Mouse (Mus musculus) kidney, adult 11 months (tissue): ENCODE data around the gene Erich6.

Experiments
- DNase-seq: peaks from one replicate; pipeline ENCODE4 v3.0.0; 2022

Erich6 gene

DNA sequence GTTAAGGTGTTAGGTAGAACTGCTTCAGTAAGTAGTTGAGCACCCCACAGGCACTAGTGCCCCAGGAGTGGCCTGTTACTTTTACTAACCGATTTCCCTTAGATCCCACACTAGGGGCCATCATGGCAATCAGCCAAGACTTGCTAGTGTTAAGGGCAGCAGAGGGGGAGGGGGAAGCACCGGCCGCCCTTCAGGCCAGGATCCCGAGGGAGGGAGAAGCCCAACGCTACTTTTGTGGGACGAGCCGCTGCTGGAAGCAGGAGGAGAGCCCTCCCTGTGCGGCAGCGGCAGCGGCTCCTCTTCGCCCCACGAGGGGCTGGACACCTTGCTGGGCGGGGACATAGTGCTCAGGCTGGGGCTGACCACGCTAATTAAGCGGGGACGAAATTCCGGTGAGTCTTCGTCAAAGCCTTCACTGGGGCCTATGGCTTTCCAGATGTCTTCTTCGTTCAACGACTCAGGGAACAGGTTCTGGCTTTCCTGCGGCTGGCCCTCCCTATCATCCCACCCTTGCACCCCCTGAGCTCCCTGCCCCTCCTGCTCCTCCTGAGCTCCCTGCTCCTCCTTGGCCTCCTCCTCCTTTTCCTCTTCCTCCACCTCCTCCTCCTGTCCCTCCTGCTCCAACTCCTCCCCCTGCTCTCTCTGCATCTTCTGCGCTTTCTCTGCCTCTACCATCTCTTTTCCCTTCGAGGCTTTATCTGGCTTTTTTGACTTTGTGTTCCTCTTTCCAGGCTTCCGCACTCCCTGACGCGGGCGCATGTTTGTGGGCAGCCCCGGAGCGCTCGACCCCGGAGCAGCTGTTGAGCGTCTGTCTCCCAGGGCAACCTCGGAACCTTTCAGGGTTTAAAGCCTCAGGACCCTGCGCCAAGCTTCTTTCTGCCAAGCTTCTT, at the start of gene Erich6:
Erich6 (minus strand) TSS at position 802 of the 890 bp plus-strand sequence.
- DNase-seq = peak; percentile 45

DNA sequence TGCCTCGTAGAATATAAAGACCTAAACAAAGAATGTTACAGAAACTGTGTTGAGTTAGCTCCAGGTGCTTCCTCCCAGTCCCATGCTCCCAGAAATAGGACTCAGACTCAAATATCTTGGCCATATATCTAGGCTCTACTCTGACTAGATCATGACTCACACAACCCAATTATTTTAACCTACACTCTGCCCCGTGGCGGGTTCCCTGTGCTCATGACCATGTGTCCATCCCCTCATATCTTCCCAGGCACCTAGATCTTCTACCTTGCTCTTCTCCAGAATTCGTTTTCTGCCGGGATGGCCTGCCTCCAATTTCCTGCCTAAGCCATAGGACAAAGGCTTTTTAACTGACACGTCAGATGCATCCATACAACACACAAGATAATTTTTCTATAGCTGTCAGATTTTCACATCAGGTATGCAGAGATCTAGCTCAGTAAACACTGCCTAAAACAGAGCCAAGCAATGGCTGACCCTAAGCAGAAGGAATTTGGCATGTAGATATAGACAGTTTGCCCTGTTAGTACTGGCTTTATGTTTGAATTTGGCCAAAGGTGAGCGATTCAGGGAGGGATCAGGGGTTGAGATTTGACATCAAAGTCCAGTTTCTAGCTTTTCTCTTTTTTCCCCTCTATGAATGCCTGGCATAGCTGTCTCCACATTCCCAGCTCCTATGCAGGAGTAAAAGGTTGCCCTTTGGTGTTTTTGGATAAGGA, 49.4 kb upstream of the Erich6 start:
- DNase-seq = no peak

DNA sequence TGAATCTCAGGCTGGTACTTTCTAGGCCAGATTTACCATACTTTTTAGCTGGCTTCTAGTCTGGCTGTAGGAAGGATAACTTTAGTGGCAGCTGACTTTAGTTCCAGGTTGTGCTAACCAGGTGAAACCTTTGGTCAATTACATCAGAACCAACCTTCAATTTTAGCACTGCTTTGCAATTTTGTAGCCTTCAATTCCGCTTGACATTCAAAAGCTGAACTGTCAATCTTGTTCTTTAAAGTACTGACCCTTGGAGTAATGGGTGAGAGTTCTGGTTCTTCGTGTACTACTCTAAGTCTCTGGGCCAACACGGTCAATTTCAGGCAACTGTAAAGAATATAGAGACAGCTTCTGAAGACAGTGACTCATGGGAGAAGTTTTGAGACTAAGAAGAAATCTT, 48.4 kb upstream of the Erich6 start:
- DNase-seq = no peak

DNA sequence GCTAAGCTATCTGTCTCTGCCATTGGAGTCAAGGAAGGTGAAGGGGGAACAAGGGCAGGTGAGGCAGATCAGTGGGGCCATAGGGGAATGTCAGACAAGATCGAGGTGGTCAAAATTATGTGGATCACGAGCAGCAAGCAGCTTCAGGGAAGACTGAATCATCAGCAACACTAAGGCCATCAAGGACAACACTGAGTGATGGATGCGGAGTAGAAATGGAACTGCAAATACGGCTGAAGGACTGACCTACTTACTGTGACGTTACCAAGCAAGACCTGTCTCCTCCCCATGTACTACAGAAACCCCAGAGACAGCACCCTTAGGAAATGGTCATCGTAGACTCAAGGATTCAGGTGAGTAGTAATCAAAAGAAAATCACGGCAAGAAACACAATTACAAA, 46.3 kb upstream of the Erich6 start:
- DNase-seq = no peak

DNA sequence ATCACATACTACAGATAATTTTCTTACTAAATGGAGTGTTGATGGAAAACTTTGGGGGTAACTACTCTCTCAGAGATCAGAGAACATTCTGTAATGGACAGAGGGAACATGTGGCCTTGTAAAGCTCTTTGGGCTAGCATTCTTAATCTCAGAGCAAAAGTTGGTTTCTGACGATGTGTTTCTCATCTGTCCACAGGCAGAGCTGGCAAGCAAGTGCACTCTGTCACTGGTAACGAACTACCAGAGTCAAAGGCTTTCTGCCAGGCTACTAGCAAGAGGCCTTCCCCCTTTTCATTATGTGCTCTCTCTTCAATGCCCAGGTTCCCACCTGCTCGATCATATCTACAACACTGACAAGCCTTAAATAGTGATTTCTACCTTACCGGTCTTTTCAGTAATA, 45.3 kb upstream of the Erich6 start:
- DNase-seq = no peak

DNA sequence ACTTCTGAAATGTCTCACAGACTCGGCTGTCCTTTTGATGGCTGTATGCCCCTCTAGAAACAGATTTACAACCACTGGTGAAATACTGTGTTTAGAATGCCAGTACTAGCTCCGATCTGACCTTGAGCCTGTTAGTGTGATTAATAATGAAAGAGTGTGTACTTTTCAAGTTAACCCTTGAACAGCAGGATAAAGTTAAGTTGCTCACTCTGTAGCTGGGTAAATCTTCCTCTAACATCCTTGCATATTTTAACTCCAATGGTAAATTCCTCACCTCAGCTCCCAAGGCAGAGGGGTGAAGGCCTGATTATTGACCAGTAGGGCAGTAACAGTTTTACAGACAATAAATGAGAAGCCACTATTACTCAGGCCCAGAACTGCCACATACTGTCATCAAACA, 44.8 kb upstream of the Erich6 start:
- peak; percentile 54 for DNase-seq

DNA sequence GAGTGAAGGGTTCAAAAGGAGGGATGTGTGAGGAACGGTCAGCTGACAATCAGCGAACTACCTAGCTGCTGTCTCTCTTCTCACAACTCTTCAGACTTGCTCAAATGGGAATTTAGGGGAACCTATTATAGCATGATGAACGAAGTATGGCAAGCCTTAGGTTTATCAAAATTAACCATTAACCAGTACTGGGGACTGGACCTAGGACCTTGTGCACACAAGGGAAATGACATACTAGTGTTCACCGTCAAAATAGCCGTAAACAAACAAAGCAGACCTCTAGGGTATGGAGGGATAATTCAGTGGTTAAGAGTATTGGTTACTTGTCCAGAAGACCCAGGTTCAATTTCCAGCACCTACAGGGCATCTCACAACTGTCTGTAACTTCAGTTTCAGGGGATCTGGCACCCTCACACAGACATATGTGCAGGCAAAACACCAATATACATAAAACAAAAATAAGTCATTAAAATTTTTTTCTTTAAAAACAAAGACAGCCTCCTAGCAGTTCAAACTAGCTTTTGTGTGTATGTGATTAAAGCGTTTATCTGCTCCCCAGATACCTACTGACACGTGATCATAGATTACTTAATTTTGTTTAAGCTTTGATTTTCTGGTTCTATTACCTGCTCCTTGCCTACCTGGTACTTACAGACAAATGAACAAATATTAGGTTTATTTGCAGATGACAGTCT, 44.1 kb upstream of the Erich6 start:
- peak; percentile 33 for DNase-seq

DNA sequence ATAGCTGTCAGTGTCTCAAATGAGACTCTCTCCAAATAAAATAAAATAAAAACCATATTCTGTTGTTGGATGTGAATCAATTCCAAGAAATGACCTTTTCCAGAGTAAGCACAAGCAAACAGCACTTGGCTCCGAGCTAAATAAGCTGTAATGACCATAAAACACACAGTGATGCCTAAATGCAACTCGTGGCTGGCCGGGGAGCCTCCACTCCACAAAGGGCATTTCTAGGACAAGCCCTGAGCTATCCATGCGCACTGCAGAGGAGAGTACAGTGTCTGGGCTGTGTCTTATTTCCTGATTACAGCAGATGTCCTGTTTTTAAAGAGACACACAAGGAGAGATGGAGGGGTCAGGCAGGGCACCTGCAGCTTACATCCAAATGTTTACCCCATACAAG, 43.0 kb upstream of the Erich6 start:
- DNase-seq = no peak

DNA sequence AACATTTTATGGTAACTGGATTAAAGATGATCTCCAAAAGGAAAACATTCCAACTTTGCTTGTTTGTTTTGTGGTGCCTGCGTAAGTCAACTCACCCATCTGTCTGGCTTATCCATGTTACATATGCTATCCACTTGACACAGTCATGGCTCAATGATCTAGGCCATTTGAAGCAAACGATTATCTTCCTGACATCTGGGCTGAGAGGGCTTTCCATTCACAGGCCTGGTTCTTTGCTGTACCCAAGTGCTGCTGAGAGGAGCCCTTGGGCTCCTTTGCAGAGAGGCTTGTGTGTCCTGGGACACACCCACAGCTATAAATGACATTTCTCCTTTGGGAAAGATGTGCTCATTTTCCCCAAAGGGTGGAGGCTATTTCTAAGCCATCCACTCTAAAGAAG, 41.9 kb upstream of the Erich6 start:
- DNase-seq = no peak

DNA sequence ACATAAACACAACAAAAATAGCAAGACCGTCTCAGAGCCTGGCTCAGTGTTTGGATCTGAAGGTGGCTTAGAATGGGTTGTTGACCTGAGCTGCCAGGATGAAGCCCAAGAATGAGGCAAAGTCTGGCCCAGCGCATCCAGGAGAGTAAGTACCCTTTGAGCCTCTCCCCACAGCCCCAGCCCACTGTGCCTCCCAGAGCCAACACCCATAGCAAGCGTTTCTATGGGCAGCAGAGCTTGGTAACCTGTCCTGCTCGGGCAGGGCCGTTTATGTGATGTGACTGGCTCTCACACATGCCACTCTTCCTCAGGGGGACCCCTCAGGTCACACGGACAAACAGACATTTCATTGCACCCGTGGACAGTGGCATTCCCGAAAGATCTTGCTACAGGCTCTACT, 41.4 kb upstream of the Erich6 start:
- DNase-seq = peak; percentile 86

DNA sequence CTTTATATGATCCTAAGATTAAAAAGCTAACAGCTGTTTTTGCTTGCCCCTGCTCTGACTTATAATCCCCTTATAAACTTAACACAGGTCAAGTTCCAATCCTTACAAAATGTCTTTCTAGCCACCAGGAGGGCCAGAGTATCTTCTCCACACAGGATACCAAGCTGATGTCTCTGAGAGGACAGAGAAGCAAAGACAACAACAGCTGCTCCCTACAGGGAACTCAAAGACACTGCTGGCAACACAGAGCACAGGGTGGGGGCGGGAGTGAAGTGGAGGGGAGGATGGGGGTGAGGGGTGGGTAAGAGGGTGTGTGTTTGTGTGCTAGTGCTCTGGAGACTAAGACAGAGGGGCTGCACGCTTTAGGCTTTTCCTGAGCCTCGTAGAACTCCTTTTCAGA, 40.6 kb upstream of the Erich6 start:
- no peak for DNase-seq

DNA sequence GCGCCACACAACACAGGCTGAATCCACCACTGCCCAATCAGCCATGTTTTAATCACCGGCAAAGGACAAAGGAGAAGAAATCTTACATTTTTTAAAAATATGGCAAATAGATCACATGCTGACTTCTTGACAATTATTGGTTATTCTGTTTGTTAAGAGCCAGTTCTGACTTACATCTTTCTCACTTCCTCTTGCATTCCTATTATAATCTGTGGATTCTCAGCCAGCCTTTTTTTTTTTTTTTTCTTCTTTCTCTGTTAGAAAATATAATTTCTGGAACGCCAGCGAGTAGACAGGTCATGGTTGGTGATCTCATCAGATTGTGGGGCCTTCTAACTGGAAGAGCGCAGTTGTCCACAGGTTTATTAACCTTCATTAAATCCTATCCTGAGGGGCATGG, 36.3 kb upstream of the Erich6 start:
- no peak for DNase-seq

DNA sequence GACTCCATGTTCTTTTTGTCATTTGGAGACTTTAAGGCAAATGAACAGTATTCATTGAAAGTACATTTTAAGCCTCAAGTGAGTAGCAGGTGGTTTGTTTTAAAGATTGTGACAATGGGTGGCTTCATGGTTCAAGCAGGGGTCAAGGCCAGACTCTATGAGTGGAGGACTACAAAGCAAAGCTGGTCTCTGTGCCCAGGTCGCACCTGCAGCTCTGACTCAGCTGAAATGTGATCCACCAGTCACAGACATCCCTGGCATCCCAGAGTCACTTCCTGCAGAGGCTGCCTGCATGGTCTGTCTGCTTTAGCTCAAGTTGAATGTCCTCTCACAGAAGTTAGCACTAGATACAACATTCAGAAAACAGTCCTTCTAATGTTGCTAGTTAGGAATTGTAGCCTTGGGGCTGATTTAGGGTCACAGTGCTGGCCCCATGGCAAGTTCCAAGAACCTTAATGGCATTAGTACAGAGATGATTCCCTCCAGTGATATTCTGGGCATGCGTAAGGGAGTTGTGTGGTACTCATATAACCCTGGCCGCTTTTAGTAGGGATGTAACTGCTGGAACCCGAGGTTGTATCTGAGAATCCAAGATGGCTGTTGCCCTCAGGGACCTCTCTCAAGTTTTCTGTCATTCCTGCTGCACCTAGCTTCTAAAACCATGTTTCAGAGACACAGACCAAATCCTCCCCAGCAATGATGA, 35.6 kb upstream of the Erich6 start:
- no peak for DNase-seq

DNA sequence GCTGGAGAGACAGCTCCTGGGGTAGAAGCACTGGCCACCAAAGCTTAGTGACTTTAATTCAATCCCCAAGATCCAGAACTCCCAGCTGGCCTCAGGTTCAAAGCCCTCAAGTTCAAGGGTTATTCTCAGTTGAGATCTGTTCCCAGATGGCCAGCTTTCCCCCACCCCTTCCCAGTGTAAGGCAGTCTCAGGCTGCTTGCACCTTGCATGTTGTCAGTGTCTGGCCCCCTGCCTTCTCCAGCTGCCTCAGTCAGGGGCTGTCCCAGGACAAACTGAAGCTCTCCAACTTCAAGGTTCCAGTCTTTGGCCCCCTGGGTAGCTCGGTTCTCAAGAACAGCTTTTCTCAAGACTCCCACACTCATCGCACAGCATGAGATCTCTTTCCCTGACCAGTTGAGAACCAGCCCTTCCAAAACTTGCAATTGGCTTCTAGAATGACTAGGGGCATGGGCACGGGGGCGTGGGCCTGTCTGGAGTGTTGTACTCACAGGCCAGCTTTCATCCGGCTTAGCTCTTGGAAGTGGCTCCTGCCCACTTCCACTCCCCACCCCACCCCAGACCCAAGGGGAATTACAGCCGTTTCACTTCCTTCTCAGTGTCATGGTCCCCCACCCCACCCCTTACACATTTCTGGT, 34.7 kb upstream of the Erich6 start:
- no peak for DNase-seq

DNA sequence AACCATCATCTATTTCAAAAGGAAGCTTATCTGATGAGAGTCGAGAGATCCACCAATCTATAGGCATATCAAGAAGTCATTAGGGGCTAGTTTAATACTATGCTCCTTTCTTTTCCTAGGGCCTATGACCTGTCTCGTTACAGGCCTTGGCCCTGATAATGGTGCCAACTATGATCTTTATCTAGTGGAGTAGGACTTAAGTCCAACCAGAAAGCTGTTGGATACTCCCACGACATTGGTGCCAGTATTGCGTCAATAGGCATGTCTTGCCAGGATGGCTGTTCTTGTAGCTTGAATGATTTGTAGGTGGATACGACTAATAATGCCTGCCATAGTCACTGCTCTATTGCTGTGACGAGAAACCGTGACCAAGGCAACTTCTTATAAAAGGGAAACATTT, 27.0 kb upstream of the Erich6 start:
- no peak for DNase-seq

DNA sequence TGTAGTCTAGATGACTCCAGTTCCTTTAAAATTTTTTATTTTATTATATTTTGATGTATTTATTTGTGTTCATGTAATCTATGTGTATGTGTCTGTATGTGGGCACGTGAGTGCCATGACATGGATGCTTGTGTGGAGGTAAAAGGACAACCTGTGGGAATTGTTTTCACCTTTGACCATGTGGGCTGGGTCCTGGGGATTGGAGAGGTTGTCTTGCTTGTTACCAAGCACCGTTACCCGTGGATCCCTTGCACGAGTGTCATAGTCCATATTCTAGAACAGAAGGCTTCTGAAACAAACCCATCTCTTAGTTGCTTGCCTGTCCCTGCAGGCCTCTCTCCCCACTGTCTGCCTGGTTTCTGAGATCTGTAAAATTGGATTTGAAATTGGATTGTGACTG, 23.6 kb upstream of the Erich6 start:
- peak; percentile 33 for DNase-seq

DNA sequence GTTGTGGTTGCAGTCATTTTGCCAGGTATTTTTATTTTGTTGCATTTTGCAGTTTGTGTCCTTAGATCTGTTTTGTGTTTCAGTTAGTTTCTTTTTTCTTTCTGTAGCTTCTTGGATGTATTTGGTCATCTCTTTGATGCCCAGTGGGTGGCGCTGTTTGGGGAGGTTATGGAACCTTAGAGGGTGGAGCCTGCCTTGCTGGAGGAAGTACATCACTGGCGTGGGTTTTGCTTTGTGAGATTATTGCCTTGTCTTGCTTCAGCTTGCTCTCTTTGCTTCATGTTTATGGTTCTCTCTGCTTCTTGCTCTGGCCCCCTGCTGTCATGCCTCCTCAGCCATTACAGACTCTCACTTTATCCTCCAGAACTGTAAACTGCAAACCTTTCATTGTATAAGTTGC, 20.3 kb upstream of the Erich6 start:
- DNase-seq = peak; percentile 37

DNA sequence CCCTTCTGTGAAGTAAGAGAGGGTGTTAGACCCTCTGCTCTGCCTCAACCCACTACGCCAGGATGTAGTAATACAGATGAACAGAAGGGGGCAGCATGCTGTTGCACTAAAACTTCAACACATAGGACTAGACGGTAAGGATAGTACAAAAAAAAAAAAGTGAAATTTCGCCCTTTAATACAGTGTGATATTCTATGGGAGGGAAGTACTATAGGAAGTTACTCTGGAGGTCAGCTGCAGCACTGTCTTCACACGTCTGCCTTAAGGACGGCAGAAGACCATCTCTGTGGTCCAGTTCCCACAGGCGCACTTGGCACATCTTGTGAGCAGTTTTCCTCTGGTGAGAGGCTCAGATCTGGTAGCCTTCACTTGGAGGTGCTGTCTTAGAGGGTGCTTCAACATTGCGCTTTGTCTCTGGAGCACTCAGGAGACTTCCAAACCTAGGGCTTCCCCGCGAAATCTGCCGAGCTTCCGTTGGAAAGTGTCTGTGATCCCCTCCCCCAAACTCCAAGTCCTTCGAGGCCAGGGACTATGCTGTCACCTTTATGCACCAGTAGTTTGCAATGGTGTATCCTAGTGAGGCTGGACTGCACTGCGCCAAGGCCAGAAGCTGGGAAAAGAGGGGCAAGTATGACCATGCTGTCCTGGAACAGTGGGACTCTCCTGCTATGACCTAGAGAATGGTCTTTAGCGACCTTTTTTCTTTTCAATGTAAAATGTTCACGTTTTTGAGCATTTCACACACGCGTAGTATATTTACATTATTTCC, 18.5 kb upstream of the Erich6 start:
- peak; percentile 46 for DNase-seq

DNA sequence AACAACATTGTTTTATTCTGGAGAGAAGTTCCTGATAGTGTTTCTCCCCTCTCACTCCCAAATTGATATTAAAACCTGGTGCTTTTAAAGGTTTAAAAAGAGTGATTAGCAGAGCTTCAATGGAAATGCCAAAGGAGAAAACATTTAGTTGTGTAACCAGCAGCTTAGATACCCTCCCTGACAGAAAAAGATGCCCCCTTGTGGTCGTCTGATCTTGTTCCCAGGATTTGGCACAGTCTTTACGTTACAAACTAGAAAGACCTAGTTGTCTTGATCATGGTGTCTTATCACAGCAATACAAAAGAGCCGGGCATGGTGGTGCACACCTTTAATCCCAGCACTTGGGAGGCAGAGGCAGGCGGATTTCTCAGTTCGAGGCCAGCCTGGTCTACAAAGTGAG, 16.9 kb upstream of the Erich6 start:
- no peak for DNase-seq

DNA sequence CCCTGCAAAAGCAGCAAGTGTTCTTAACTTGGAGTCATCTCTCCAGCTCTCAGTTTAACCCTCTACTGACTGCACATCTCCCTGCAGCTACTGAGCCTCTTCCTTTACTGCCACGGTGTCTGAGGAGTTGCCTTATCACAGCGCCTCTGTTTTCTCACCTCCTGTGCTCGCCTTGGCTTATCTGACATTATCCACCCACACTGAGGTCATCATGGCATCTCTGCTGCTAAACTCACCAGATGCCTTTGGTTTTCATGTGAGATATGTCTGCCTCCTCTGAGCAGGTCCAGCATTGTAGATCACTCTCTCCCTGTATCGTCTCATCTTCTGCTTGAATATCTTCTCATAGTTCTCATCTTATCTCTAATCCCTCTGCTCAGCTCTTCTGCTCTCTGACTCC, 13.3 kb upstream of the Erich6 start:
- DNase-seq = no peak

DNA sequence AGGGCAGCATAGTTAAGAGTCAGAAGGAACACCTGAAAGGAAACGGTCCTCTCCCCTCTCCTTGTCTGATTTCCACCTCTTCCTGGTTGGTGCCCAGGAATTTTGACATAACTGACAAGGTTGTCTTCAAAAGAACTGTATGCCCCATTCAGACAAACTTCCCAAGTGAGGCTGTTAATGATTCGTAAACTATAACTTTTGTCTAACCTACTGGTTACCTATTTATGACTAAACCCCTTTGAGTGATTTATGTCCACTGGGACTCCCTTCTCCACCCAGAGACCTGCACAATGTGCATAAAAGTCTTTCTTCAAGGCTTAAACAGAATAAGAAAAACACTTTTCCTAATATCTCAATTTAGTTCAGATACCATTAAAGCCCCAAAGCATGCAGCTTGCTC, 10.2 kb upstream of the Erich6 start:
- no peak for DNase-seq

DNA sequence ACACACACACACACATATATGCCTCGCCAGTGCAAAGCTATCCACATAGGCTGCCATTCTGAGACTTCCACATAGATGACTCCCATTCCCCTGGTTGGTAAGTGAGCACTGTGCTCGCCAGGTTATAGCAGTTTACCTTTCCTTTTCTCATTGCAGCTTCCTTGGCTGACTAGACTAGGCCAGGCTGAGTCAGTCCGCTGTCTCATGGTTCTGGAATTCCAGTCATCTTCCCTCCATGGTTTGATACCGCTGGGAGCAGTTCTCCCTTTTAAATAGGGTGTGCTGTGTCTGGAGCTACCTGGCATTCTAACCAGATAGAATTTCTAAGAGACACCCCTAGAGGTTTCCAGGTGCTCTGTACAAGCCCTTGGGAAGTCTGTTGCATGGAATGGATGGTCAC, 9.2 kb upstream of the Erich6 start:
- DNase-seq = no peak
